Mouse (Mus musculus) stomach, embryonic 15.5 days (tissue): ENCODE measurements around the gene Dnmt1. TPM values are rescaled to one million over a fixed set of nuclear protein-coding genes. Genes with fewer than 3 reads are reported as not detected.

Experiments
- ATAC-seq: fragments of 200-750 bp; cut with Nextera tagmentation; 2 replicates; pipeline ENCODE4 v1.8.0; 2017; ENCODE audit warnings: low read depth, moderate number of reproducible peaks, moderate TSS enrichment; ENCODE audit not compliant: insufficient read depth, low FRiP score
- H3K27ac ChIP-seq: fragments of 300-500 bp; sonication (generic); 2 replicates; pipeline ENCODE4 v1.5.1; 2015; ENCODE audit warnings: mild to moderate bottlenecking, inconsistent platforms
- H3K27me3 ChIP-seq: fragments of 300-500 bp; sonication (generic); replicated peaks from 2 replicates; pipeline ENCODE4 v1.6.1; 2015; ENCODE audit warnings: inconsistent platforms
- H3K36me3 ChIP-seq: fragments of 300-500 bp; sonication (generic); 2 replicates; pipeline ENCODE4 v1.6.1; 2015; ENCODE audit warnings: inconsistent platforms
- H3K4me1 ChIP-seq: fragments of 300-500 bp; sonication (generic); 2 replicates; pipeline ENCODE4 v1.6.1; 2015; ENCODE audit warnings: inconsistent platforms
- H3K4me2 ChIP-seq: fragments of 300-500 bp; sonication (generic); 2 replicates; pipeline ENCODE4 v1.6.1; 2015; ENCODE audit warnings: mild to moderate bottlenecking, inconsistent platforms
- H3K4me3 ChIP-seq: fragments of 300-500 bp; sonication (generic); replicated peaks from 2 replicates; pipeline ENCODE4 v1.5.1; 2015; ENCODE audit warnings: inconsistent platforms
- H3K9ac ChIP-seq: fragments of 300-500 bp; sonication (generic); 2 replicates; pipeline ENCODE4 v1.6.1; 2015; ENCODE audit warnings: inconsistent platforms
- H3K9me3 ChIP-seq: fragments of 300-500 bp; sonication (generic); 2 replicates; pipeline ENCODE4 v1.6.1; 2016; ENCODE audit warnings: inconsistent platforms
- WGBS: fragments of 180-500 bp; shearing (Covaris S2); methylation state at CpG from one replicate; pipeline ENCODE4 v1.1.7; 2015; 5-methylcytosine and 5-hydroxymethylcytosine counted together
- microRNA-seq: library from miRNA; unstranded; fragments of <30 nt; microRNA quantifications from one replicate; pipeline ENCODE4, GENCODE M21; 2016
- polyA plus RNA-seq: library from polyadenylated mRNA; unstranded; fragments of >200 nt; fragmentation: Nextera tagmentation; extraction: Ambion mirVana; gene quantifications from 2 replicates; pipeline ENCODE4 v1.2.1, GENCODE M21; 2015

The Dnmt1 gene
- polyA plus RNA-seq, 1 experiment from 2014 or later = 74.7 TPM

DNA sequence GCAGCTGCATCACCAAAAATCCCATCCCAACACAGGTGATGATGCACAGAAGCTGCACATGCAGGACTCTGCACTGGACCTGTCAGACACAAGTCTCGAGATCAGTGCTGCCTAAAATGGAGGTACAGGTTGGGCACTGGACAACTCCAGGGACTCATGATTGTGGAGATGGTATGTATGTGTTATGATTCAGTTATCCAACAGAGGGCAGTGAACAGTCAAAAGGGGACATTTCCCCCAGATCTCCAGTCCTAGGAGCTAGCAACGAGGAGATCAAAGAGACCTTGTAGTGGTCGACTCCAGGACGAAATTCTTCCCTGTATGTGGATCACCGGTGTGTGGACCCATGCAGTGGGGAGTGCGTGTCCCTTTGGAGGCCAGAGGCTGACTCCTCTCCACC lies 99.8 kb downstream of the Dnmt1 start:
- H3K4me1 ChIP-seq = no peaks in the 10 kb centered on the region
- H3K4me3 ChIP-seq = no peak overlapping the region
- ATAC-seq = no peak
- H3K4me2 ChIP-seq = no peak overlapping the region
- no peaks in the 10 kb centered on the region for H3K9me3 ChIP-seq
- H3K27me3 ChIP-seq = no peaks in the 10 kb centered on the region
- WGBS = 50% methylated on average over 6 of the region's 6 CpGs
- H3K36me3 ChIP-seq = no peaks in the 10 kb centered on the region
- no peak overlapping the region for H3K9ac ChIP-seq
- no peak overlapping the region for H3K27ac ChIP-seq

Small RNAs within 50 kb of the gene (microRNA-seq; reads per million reads assigned to microRNA genes)
- 0.77 reads per million for gene Mir7081

Other genes starting within 250 kb of the Dnmt1 start
- gene Olfm2, start 213.5 kb downstream of the Dnmt1 start, polyA plus RNA-seq = 6.7 and 7.5 TPM in 2 replicates
- 3.2 and 3.5 TPM in 2 replicates for gene Col5a3, start 144.8 kb downstream of the Dnmt1 start, polyA plus RNA-seq
- gene Rdh8, start 141.4 kb downstream of the Dnmt1 start, polyA plus RNA-seq = not detected in 2 replicates
- 20.7 and 21.2 TPM in 2 replicates for gene A230050P20Rik, start 91.2 kb downstream of the Dnmt1 start, polyA plus RNA-seq
- 7.5 and 8.1 TPM in 2 replicates for gene Angptl6, start 80.2 kb downstream of the Dnmt1 start, polyA plus RNA-seq
- 80.9 and 81.3 TPM in 2 replicates for gene Ppan, start 71.7 kb downstream of the Dnmt1 start, polyA plus RNA-seq
- 283 and 327 TPM in 2 replicates for gene Eif3g, start 61.3 kb downstream of the Dnmt1 start, polyA plus RNA-seq
- 39.4 and 40.1 TPM in 2 replicates for gene S1pr2, start 16.9 kb upstream of the Dnmt1 start, polyA plus RNA-seq
- gene Mrpl4, start 42.9 kb upstream of the Dnmt1 start, polyA plus RNA-seq = 129 and 133 TPM in 2 replicates
- 10.9 and 11.3 TPM in 2 replicates for gene Icam1, start 56.1 kb upstream of the Dnmt1 start, polyA plus RNA-seq
- gene Icam4, start 69.5 kb upstream of the Dnmt1 start, polyA plus RNA-seq = 6.6 and 16.2 TPM in 2 replicates
- gene Icam5, start 72.2 kb upstream of the Dnmt1 start, polyA plus RNA-seq = 0.05 and 0.21 TPM in 2 replicates
- gene Zglp1, start 107.2 kb upstream of the Dnmt1 start, polyA plus RNA-seq = 0.73 TPM in 1 of 2 replicates, not detected in the other
- gene Gm49373, start 113.2 kb upstream of the Dnmt1 start, polyA plus RNA-seq = 0.58 and 0.82 TPM in 2 replicates
- gene Fdx1l, start 113.7 kb upstream of the Dnmt1 start, polyA plus RNA-seq = 57.6 and 58.0 TPM in 2 replicates
- 1.6 and 1.7 TPM in 2 replicates for gene Gm38431, start 132.1 kb upstream of the Dnmt1 start, polyA plus RNA-seq
- 48.3 and 60.9 TPM in 2 replicates for gene Raver1, start 132.1 kb upstream of the Dnmt1 start, polyA plus RNA-seq
- gene Tyk2, start 171.4 kb upstream of the Dnmt1 start, polyA plus RNA-seq = 13.6 and 15.8 TPM in 2 replicates
- 284 and 293 TPM in 2 replicates for gene Cdc37, start 190.1 kb upstream of the Dnmt1 start, polyA plus RNA-seq
- gene Pde4a, start 205.8 kb upstream of the Dnmt1 start, polyA plus RNA-seq = 5.9 and 6.2 TPM in 2 replicates